Mouse (Mus musculus) inflammation-experienced regulatory T-cells, adult 6 months (primary cell): ENCODE results near the gene Pif1. TPM values are rescaled to one million over a fixed set of nuclear protein-coding genes. Genes with fewer than 3 reads are reported as not detected.
A peak's percentile ranks its signal among the peaks of the same experiment; 100 is the strongest.

Experiments
- ATAC-seq: one replicate; pipeline ENCODE4 v1.8.0; 2017
- polyA plus RNA-seq, 3 experiments: library from polyadenylated mRNA; unstranded; fragments of 100-300 nt; shearing (Covaris generic); gene quantifications; one replicate each; pipeline ENCODE4 v1.2.1; 2017

The Pif1 gene
- polyA plus RNA-seq = 1 to 10 TPM in 2 of 3 experiments, under 1 TPM in 1; 0.32 to 7.4 (median 1.1) TPM

DNA sequence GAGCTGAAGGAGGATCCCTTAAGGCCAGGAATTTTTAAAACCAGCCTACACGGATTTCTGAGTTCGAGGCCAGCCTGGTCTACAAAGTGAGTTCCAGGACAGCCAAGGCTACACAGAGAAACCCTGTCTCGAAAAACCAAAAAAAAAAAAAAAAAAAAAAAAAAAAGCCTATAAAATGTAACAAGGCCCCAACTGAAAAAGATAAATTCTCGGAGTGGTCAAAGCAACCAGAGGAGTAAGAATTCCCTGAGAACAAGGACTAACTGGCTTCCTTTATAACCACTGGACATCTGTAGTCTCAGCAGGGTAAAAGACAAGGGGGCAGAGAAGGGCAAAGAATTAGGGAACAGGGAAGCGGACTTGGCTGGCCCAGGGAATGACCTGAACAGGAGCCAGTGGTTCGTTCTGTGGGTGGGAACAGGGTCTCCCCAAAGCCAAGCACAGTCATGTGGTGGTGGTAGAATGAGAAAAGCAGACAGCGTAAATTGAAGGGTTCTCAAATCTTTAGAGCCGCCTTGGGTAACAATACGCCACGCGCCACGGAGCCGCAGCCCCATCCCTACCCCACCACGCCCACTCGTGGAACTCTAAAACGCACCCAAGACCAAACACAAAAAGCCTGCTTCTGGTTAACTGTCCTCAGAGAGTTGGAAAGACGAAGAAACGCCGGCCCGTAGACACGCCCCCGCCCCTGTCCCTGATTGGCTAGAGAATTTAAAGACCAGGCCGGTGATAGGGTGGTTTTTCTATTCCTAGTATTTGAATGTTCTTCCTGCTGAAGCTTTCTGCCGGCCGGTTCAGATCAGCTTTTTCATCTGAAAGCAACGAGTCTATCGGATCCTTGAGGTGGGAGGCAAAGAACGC is at the start of gene Pif1:
Gene Pif1 (plus strand): TSS at position 755 of the 864 bp plus-strand sequence.
- peak; percentile 86 for ATAC-seq

DNA sequence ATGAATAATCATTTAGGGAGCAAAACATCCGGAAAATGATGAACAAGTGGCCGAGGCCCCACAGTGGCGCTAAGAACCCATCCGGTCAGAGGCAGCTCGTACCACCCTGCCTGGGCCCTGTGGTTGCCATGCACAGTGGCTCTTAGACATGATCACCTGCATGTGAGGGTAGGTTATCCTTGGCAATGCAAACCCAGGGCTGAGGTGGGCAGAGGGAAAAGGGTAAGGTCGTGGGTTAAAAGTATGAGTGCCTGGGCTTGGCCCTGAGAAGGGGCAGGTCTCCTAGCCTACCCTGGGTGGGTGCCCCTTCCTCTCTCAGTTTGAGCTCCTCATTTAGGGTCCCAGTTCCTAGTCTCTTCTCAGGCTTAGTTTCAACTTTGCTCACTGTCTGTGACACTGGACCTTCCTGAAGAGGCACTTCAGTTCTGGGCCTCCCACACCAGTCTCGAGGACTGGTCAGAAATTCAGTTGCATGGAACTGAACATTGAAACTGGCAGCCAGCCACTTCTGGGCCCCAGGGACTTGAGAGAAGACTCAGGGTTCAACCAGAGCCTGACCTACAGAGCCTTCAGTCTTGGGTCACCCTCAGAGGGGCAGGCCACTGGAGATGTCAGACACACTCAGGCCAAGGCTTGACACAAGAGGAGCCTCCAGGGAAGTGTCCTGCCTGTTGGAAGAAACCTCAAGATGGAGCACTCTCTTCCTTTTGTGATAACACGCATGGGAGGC is 48.9 kb upstream of the Pif1 start:
- ATAC-seq = no peak

DNA sequence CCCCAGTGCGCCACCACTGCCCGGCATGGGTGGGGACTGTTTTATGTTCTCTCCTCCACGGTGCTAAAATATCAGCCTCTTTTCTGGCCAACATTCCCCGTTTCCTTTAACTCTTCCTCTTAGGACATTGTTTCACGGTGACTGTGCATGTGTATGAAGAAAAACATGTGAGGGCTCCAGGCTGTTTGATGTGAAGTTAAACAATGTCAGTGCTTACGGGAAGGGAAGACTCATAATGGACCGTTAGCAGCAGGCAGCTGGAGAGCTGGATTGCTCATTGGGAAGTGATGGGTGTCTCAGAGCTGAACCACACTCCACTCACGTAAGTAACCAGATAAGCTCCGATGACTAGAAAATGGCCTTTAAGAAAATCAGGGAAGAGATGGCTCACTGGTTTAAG is 47.3 kb upstream of the Pif1 start:
- no peak for ATAC-seq

DNA sequence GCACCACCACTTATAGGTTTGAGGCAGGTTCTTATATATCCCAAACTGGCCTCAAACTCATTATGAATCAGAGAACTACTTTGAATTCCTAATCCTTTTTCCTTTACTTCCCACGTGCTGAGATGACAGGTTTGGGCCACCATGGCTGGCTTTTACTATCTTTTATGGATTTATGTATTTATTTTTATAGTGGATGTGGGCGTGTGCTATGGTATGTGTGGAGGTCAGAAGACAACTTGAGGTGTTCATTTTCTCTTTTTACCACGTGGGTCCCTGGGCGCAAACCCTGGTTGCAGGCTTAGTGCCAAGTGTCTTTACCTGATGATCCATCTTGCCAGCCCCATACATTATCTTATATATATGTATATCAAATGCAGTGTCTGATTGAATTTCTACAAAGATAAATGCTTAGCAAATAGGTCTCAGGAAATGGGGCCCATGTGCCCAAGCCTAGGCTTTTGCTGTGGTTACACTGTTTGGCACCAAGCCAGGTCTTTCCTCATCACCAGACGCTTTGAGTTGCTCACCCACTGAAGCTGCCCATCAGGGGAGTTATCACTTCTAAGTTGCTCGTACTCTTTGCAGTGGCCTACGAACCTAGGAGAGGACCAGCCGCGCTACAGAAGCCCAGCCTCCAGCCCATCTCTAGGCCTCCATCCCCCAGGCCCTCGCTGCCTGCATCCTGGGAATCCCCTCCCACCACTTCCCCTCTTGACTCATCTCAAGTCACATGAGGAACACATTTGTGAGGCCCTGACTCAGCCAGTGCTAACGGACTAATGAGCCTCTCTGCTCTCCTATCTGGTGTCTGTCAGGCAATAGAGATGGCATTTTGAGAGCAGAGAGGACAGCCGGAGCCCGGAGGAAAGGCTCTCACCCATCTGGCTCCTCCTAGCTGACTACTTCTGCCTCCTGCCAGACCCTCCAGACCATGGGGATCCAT is 45.6 kb upstream of the Pif1 start:
- ATAC-seq = peak; percentile 92

DNA sequence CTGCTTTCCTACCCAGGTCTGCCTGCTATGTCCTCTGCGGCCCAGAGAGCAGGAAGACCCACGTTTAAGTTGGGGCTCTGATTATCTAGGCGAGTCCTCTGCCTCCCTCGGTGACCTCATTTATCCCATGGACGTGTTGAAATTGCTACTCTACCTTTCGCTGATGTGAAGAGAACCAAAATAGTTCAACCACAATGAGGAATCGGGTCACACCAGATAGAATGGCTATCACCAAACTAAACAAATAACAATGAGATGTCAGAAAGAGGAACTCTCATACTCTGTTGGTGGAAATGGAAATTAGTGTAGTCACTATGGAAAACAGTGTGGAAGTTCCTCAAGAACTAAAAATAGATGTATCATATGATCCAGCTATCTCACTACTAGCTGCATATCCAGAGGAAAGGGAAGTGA is 44.8 kb upstream of the Pif1 start:
- ATAC-seq = peak; percentile 26

DNA sequence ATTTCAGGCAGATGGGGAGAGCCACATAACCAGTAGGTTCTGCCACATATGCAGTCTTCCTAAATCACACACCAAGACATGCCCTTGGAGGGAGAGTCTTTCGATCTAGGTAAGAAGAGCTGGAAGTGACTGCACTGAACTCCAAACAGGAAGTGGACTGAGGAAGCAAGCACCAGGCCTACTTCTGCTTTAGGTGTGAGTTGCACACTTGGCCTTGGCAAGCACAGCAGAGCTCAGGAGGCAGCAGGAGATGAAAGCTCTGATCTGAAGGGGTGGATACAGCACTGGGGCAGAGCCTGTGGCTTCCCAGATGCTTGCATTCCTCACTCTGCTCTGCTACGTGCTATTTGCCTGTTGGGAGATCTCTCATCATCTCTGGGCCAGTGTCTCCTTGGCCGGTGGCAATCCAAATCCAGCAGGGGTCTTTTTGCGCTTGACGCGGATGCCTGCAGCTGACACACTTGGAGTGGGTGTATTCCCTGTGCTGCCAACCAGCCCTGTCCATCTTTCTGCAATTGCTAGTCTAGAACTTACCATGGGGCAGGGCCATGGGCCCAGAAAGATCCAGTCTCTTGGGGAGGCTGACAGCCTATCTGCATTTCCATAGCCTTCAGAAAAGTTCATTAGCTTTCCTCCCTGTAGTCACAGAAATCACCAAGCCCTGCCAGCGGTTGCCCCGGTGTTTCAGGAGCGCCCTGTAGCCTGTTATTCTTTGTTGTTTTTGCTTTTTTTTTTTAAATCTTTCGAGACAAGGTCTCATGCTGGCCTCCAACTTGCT is 41.1 kb upstream of the Pif1 start:
- ATAC-seq = no peak

DNA sequence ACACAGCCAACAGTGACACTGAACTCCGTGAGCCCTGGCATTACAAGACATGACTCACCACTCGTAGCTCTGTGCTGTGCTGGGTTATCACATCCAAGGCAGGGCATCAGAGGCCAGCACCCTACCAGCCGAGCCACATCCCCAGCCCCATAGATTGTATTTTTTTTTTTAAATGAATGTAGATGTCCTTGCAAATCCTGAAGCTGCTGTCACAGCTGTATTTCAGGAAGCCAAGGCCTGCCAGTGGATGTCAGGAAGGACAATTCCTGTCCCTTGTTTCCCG is 40.6 kb upstream of the Pif1 start:
- no peak for ATAC-seq

DNA sequence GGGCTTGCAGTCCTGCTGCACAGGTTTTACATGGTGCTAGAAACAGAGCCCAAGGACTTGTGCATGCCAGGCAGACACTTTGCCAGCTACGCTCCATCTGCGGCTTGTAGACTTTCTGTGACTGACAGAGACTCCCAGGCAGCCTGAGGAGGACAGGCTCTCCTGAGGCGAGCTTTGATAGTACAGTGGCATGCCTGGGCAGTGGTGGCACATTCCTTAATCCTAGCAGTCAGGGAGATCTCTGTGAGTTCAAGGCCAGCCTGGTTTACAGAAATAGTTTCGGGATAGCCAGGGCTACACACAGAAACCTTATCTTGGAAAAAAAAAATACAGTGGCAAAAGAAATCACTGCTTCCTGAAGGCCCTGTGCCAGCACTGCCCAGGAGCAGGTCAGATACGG is 39.8 kb upstream of the Pif1 start:
- ATAC-seq = no peak

DNA sequence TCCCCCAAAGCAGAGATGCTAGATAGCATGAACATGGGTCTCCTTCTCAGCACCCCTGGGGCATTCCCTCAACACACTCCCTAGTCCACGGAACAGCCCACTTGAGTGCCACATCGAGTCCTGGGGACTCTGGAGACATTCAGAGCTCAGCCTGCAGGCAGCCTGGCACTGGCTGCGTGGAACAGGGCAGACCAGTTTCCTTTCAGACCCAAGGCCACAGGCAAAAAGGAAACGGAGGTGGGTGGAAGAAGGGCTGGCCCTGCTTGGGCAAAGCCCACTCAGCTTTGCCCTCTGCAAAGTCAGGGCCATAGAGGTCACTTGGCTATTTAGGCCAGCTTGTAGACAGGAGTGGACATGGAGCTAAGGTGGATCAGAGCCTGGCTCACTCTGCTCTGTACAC is 39.1 kb upstream of the Pif1 start:
- ATAC-seq = no peak

DNA sequence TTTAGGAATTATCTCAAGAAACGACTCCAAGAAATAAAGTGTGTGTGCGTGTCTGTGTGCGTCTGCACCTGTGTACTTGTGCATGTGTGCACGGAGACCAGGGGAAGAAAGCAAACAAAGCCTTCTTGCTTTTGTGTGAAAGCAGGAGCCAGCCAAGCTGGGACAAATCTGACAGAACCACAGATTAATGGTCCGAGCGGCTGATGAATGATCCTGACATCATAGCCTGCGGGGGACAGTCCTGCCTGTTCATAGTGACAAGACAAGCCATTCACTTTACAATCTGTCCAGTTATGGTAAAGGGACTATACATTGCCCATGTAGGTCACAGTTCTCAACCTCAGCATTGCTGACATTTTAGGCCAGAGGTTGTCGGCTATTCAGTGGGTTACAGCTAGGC is 38.6 kb upstream of the Pif1 start:
- no peak for ATAC-seq

DNA sequence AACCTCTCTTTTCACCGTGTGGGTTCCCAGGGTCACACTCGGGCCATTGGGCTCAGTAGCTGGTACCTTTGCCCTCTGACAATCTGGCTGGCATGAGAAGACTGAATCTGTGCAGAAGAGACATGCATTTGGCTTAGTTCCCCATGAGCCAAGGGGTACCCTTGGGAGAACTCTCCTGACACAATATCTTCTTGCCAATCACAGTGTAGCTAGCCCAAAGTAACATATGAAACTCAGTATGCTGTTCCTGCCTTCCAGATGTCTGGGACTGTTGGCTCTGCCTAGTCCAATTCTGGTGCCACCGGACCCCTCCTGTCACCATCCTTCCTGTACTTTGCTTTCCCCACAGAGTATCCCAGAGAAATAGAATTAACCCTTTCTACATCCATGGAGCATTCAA is 37.8 kb upstream of the Pif1 start:
- no peak for ATAC-seq

DNA sequence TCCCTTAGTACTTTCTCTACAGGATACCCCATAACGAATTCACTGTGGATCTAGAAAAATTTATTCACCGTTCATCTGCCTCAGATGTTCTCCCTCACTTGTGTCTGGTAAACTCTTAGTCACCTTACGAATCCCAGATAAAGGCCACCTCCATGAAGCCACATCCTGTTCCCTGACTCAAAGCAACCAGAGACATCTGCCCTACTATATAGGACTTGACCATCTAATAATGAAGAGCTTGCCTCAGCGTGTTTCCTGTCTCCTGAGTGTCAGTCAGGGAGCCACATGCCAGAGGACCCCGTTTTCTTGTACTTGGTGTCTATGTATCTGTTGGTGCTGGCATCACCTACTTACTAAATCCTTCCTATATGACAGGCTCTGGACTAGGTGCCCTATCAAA is 37.3 kb upstream of the Pif1 start:
- ATAC-seq = peak; percentile 37

DNA sequence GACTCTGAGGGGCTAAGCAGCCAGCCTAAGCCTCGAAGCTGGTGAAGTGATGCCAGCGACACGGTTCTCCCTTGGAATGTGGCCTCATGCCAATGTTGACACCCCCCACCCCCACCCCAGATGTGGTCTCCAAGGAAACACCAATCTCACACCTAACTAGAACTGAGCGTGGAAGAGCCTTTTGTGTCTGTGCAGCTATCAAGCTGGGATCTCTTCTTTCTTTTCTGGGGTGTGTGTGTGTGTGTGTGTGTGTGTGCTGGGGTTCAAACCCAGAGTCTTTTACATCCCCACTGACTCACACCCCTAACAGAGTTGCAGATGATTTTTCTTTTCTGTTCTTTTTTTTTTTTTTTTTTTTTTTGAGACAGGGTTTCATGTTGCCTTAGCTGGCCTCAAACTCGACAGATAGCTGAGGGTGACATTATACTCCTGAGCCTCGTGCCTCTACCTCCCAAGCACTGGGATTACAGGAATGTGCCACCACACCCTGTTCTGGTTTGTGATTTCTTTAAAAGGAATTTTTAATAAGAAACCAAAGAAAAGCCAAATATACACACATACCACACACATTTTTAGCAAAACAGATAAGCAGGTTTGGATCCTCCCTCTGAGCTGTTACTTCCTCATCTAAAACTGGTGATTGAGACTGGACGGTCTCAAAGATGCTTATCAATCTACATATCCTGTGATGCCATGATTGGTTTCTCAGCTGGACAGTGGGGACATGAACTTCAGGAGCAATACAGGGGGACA is 36.7 kb upstream of the Pif1 start:
- ATAC-seq = no peak

DNA sequence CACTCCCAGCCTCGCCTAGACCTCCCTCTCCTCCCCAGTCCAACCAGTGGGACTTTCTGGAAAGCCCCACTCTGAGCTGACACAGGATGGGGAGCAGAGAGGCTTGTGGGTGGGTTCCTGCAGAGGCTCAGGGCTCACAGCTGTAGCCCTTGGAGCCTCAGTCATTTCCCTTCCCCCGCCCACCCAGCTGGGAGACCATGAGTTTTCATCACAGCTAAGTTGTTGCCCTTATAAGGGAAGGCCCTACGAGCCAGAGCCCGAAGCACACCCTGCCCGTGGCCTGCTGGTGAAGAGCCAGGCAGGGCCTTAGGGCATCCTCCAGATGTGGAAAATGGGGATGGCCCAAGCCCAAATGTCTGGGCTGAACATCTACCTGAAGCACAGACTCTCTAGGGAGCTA is 35.9 kb upstream of the Pif1 start:
- ATAC-seq = peak; percentile 77

DNA sequence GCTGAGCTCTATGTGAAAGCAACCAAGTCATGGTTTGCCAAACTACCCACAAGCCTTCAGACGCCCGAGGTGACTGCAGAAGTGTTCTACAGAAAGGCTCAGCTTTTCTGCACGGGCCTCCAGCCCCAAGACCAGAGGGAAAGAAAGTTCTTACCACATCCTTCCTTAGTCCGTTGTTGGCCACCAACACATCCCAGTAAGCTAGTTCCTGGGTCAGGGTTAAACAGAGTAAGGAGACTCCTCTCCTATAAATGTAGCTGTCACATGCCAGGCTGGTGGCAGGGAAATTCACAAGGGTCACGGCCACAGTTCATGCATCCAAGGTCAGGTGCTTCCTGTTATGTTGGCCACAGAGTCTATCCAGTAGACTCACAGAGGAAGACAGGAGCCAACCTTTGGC is 34.8 kb upstream of the Pif1 start:
- ATAC-seq = peak; percentile 3

DNA sequence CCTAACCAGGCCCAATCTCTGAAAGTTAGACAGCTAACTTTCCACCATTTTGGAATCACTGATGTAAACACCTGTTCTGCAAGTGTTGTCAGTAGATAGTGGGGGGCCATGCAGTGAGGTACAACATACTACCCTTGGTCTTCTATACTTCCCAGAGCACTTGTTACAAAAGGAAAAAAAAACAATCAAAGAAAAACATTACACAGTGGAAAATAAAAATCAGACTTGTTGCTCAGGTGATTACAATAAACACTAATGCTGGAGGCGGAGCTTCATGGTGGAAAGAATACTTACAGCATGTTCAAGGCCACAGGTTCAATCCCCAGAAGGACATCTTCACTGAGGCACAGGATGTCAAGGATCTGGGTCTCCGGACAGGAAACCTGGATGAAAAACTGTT is 34.2 kb upstream of the Pif1 start:
- ATAC-seq = no peak

DNA sequence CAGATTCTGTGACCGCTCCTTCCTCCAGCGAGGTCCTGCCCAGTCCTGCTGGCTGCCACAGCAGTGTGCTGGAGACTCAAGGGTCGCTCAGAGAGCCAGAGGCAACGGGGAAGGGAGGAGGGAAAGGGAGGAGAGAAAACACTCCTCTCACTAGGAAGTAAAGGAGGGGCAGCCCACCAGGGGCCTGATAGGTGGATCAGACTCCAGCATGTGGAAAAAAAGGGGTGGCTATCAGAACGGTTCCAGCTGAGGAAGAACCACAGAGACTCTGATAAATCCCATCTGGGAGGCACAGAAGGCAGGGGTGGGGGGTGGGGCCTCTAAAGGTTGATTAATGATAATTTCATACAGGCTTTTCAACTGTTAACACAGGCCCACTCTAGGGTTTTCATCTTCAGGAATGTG is 32.0 kb upstream of the Pif1 start:
- ATAC-seq = no peak

DNA sequence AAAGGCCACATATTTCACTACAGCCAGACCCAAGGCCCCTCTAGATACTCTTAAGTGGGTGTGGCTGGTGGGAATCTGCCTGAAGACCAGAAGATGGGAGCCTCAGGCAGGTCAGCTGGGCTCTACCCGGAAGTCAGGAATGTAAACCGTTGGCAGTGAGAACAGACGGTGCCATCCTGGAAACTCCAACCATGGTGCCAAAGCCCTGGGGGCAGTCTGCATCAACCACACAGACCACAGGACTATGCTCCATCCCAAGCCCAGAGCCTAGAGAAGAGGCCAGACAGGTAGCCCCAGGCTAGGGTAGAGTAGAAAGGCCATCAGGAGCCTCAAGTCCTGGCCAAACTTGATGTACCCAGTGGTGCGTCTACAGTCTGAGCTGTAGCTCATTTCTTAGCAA is 31.3 kb upstream of the Pif1 start:
- no peak for ATAC-seq

DNA sequence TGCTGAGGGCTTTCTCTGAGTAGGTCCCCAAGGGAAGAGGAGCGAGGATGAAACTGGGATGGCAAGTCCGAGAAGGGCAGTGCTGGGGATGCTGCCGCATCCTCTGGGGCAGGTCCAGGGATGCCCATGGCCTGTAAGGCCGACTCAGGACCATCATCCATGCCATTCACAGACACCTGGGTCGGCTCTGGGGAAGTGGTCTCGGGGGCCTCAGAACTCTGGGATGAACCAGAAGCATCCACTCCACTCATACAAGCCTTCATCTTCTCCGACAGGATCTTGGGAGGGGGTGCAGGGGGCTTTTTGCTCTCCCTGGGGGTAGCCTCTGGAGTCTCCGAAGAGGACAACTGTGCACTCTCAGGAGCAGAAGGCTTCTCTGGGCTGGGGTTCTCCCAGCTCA is 30.6 kb upstream of the Pif1 start:
- ATAC-seq = no peak

DNA sequence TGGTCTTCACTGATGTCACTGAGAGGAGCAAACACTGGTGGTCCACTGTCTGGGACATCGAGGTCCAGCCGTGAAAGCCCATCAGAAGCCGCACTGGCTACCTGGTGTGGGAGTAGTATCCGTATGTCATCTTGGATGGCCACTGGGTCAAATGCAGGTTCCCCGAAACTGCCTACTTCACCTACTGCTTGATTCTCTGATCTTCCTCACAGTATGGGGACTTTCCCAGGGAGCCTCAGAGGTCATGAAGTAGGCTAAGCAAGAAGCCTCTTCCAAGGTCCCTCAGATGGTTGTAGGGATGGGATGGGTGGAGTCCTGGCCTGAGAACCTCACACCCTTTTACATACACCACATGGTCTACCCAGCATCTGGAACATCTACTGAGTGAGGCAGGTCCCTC is 30.0 kb upstream of the Pif1 start:
- ATAC-seq = no peak

DNA sequence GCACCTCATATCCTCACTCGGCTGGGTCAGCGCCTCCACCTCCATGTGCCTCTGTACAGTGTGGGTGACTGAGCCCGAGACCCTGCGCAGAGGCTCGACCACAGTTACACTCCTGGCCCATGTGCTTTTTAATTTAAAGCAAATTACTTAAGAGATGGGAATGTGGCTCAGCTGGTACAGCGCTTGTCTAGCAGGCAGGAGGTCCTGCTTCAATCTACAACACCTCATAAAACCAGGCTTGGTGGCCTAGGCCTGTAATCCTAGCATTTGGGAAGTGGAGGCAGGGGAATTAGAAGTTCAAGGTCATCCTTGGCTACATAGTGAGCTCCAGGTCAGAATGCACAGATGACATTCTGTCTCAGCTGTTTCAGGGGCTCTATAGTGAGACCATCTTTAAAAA is 28.2 kb upstream of the Pif1 start:
- no peak for ATAC-seq

DNA sequence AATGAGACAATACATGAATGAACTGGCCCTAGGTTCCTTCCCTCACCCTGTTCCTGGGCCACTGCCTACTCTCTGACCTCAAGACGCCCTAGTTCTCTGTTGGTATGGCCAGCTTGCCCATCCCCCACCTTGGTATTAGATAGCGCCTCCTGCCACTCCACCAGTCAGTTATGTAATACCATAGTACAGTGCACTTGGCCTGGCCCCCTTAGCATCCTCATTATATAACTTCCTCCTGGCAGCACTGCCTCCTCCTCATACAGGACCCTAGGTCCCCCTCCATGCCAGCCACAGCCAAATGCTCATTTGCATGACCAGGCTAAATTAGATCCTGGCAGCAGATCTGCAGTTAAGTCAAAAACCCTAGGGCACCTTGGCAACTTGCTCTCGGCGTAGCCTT is 25.9 kb upstream of the Pif1 start:
- ATAC-seq = no peak
